Mouse (Mus musculus): ENCODE measurements around the gene Snx13. TPM values are rescaled to one million over a fixed set of nuclear protein-coding genes. Genes with fewer than 3 reads are reported as not detected.

The Snx13 gene
- polyA plus RNA-seq (2014; fragmentation: Nextera tagmentation; extraction: Ambion mirVana) = 26.8 and 37.4 TPM in 2 replicates

DNA sequence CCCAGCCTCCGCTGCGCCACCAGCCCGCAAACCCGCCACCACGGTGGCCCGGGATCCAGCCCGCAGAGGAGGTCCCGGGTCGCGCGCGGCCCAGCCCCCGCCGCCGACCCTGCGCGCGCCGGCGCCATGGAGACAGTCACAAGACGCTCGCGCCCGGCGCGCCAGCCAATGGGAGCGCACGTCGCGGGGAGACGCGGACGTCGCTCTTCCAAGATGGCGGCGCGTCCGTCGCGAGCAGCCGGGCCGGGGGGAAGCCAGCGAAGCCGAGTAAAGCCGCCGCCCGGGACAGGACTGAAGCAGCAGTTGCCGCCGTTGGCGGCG lies at the start of gene Snx13:
Gene Snx13 (plus strand): TSS at position 188 of the 321 bp plus-strand sequence.
- Histone ChIP-seq H3K27me3 (ENCODE audit: control insufficient read depth, insufficient read depth, low read length) (no peaks in the 10 kb centered on the region), H3K4me3 (ENCODE audit: low read depth, low read length) (peak within 1 kb of the TSS; percentile 97), H3K9me3 (replicated peaks; ENCODE audit: control insufficient read depth, low read length) (no peaks in the 10 kb centered on the region), H3K9ac (ENCODE audit: low read depth, low read length) (peak within 1 kb of the TSS; percentile 97), H3K36me3 (ENCODE audit: control insufficient read depth, insufficient read depth, low read length) (no peaks in the 10 kb centered on the region), H3K4me2 (peak within 1 kb of the TSS; percentile 75), H3K27ac (ENCODE audit: low read depth, low read length) (peak within 1 kb of the TSS; percentile 97), H3K4me1 (ENCODE audit: control insufficient read depth, insufficient read depth, low read length) (peaks cover 16% of the 10 kb centered on the region)
- peak; percentile 98 for ATAC-seq (replicated peaks; ENCODE audit: insufficient number of reproducible peaks, low FRiP score, low TSS enrichment)
- WGBS (ENCODE audit: insufficient replicate concordance) = under 1% methylated on average over 51 of the region's 51 CpGs

DNA sequence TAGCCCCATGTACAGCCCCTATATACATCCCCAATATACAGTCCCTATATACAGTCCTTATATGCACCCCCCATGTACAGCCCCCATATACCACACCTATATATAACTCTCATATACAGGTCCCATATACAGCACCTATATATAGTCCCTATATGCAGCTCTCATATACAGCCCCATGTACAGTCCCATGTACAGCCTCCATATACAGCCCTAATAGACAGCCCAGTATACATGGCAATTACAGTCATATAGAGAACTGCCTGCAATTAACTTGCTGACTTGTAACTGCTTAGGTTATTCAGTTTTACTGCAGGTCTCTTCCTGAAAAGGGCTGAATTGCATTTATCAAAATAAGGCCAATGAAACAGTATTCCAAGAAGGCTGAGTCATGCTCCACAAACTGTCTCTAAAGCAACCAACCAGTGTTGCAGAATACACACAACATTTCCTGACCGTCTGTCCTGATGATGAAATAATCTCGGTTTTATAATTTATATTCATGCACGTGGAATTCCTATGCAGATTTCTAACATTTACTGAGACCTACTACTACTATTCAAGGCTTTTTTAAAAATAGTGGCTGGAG lies 49.3 kb upstream of the Snx13 start:
- Histone ChIP-seq H3K4me3 (ENCODE audit: low read depth, low read length) (no peak overlapping the region), H3K36me3 (ENCODE audit: control insufficient read depth, insufficient read depth, low read length) (no peaks in the 10 kb centered on the region), H3K9ac (ENCODE audit: low read depth, low read length) (no peak overlapping the region), H3K27me3 (ENCODE audit: control insufficient read depth, insufficient read depth, low read length) (no peaks in the 10 kb centered on the region), H3K27ac (ENCODE audit: low read depth, low read length) (no peak overlapping the region), H3K4me1 (ENCODE audit: control insufficient read depth, insufficient read depth, low read length) (no peaks in the 10 kb centered on the region), H3K9me3 (replicated peaks; ENCODE audit: control insufficient read depth, low read length) (no peaks in the 10 kb centered on the region), H3K4me2 (no peak overlapping the region)
- WGBS (ENCODE audit: insufficient replicate concordance) = 84% methylated on average over 3 of the region's 3 CpGs
- 0 out of 2 replicates have a peak, but pooled peaks have one; percentile 35 for ATAC-seq (replicated peaks; ENCODE audit: insufficient number of reproducible peaks, low FRiP score, low TSS enrichment)

DNA sequence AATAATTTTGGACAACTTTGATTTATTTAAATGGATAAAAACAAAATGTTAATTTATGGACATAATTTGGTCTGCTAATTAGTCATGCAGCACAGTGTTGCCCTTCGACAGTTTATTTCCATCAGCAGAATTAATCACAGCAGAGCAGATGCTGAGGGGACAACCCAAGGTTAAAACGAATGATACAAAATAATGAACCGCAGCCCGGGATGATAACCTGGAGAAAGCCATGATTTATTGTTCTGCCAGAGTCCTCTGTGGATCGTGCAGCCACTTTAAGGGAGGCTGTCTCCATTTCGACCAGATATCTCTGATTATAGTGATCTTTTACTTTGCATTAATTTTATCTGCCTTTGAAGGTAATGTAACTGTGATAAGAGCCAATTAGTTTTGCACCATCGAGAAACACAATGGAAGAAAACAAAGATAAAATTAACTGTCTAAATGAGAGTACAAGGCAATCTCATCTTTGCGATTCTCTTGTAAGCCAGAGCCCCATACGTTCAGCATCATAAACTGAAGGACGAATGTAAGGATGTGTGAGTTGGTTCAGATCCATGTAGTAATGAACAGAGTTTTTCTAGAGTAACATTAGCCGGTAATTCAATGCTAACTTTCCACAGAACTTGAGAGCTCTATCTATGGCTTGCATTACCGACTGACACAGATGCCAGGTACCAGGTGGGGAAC lies 48.1 kb upstream of the Snx13 start:
- no peaks in the 10 kb centered on the region for H3K36me3 ChIP-seq (ENCODE audit: control insufficient read depth, insufficient read depth, low read length)
- no peaks in the 10 kb centered on the region for H3K4me1 ChIP-seq (ENCODE audit: control insufficient read depth, insufficient read depth, low read length)
- WGBS (ENCODE audit: insufficient replicate concordance) = 78% methylated on average over 12 of the region's 12 CpGs
- ATAC-seq (replicated peaks; ENCODE audit: insufficient number of reproducible peaks, low FRiP score, low TSS enrichment) = no peak
- no peak overlapping the region for H3K9ac ChIP-seq (ENCODE audit: low read depth, low read length)
- H3K4me3 ChIP-seq (ENCODE audit: low read depth, low read length) = no peak overlapping the region
- no peak overlapping the region for H3K27ac ChIP-seq (ENCODE audit: low read depth, low read length)
- no peak overlapping the region for H3K4me2 ChIP-seq
- H3K9me3 ChIP-seq (replicated peaks; ENCODE audit: control insufficient read depth, low read length) = no peaks in the 10 kb centered on the region
- H3K27me3 ChIP-seq (ENCODE audit: control insufficient read depth, insufficient read depth, low read length) = no peaks in the 10 kb centered on the region

DNA sequence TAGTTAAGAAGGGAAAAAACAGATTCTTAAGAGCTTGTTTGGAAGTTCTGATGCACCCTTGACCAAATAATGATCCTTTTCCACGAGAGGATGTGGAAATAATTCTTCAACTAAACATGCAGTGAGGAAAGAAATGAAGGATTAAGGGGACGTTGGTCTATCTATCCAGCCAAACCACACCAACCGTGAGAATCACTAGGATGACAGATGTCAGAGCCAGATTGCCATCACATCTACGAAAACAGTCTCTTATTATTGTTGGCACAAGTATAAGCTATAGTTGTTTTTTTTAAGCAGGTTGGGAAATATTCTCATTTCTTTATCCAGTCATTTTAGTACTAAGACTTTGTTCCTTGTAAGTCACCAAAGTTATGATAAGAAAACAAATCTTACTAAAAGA lies 46.7 kb upstream of the Snx13 start:
- 58% methylated on average over 4 of the region's 4 CpGs for WGBS (ENCODE audit: insufficient replicate concordance)
- Histone ChIP-seq H3K4me3 (ENCODE audit: low read depth, low read length) (no peak overlapping the region), H3K4me1 (ENCODE audit: control insufficient read depth, insufficient read depth, low read length) (no peaks in the 10 kb centered on the region), H3K9me3 (replicated peaks; ENCODE audit: control insufficient read depth, low read length) (no peaks in the 10 kb centered on the region), H3K9ac (ENCODE audit: low read depth, low read length) (no peak overlapping the region), H3K27me3 (ENCODE audit: control insufficient read depth, insufficient read depth, low read length) (no peaks in the 10 kb centered on the region), H3K27ac (ENCODE audit: low read depth, low read length) (no peak overlapping the region), H3K36me3 (ENCODE audit: control insufficient read depth, insufficient read depth, low read length) (no peaks in the 10 kb centered on the region), H3K4me2 (no peak overlapping the region)
- no peak for ATAC-seq (replicated peaks; ENCODE audit: insufficient number of reproducible peaks, low FRiP score, low TSS enrichment)

DNA sequence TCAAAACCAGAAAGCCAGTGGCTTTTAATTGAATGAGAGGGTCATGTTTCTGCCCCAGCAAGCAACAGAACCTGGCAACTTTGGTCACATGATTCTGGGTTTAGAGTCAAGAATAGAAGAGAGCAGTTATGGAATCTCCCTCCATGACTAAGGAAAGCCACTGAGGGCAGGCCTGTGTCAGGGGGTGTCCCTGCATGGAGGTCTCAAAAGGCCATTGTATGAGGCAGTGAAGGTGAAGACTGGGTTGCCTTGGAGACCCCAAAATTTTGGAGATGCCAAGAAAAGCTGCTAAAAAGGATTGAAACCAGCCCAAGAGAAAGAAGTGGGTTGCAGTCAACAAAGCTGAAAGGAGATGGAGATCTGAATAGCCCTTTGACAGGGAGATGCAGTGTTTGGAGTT lies 41.2 kb upstream of the Snx13 start:
- no peaks in the 10 kb centered on the region for H3K4me1 ChIP-seq (ENCODE audit: control insufficient read depth, insufficient read depth, low read length)

DNA sequence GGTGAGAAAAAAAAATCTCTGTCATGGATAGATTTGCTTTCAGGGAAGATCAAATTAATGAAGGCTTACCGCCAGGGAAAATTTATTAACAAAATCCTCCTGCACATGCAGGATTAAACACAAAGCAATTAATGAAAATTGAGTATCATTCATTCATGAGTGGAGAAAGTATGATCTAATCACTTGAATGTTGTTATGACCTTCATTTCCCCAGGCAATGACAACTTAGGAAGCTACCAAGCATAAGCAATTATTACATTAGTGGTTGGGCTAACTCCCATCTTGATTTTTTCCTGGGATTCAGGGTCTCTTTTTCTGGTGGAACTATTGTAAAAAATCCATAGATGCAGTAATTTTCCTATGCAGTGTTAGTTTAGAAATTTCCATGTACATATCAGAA lies 39.1 kb upstream of the Snx13 start:
- no peak overlapping the region for H3K4me2 ChIP-seq
- no peaks in the 10 kb centered on the region for H3K36me3 ChIP-seq (ENCODE audit: control insufficient read depth, insufficient read depth, low read length)
- 89% methylated on average over 1 of the region's 1 CpGs for WGBS (ENCODE audit: insufficient replicate concordance)
- H3K9ac ChIP-seq (ENCODE audit: low read depth, low read length) = no peak overlapping the region
- H3K9me3 ChIP-seq (replicated peaks; ENCODE audit: control insufficient read depth, low read length) = no peaks in the 10 kb centered on the region
- no peak overlapping the region for H3K4me3 ChIP-seq (ENCODE audit: low read depth, low read length)
- H3K4me1 ChIP-seq (ENCODE audit: control insufficient read depth, insufficient read depth, low read length) = no peaks in the 10 kb centered on the region
- ATAC-seq (replicated peaks; ENCODE audit: insufficient number of reproducible peaks, low FRiP score, low TSS enrichment) = no peak
- H3K27me3 ChIP-seq (ENCODE audit: control insufficient read depth, insufficient read depth, low read length) = no peaks in the 10 kb centered on the region
- no peak overlapping the region for H3K27ac ChIP-seq (ENCODE audit: low read depth, low read length)

More for the DNA sequence above, 41.2 kb upstream of the Snx13 start:
- ATAC-seq (replicated peaks; ENCODE audit: insufficient number of reproducible peaks, low FRiP score, low TSS enrichment) = no peak
- Histone ChIP-seq H3K27ac (ENCODE audit: low read depth, low read length) (no peak overlapping the region), H3K4me3 (ENCODE audit: low read depth, low read length) (no peak overlapping the region), H3K4me2 (no peak overlapping the region), H3K36me3 (ENCODE audit: control insufficient read depth, insufficient read depth, low read length) (no peaks in the 10 kb centered on the region), H3K9ac (ENCODE audit: low read depth, low read length) (no peak overlapping the region), H3K9me3 (replicated peaks; ENCODE audit: control insufficient read depth, low read length) (no peaks in the 10 kb centered on the region), H3K27me3 (ENCODE audit: control insufficient read depth, insufficient read depth, low read length) (no peaks in the 10 kb centered on the region)

DNA sequence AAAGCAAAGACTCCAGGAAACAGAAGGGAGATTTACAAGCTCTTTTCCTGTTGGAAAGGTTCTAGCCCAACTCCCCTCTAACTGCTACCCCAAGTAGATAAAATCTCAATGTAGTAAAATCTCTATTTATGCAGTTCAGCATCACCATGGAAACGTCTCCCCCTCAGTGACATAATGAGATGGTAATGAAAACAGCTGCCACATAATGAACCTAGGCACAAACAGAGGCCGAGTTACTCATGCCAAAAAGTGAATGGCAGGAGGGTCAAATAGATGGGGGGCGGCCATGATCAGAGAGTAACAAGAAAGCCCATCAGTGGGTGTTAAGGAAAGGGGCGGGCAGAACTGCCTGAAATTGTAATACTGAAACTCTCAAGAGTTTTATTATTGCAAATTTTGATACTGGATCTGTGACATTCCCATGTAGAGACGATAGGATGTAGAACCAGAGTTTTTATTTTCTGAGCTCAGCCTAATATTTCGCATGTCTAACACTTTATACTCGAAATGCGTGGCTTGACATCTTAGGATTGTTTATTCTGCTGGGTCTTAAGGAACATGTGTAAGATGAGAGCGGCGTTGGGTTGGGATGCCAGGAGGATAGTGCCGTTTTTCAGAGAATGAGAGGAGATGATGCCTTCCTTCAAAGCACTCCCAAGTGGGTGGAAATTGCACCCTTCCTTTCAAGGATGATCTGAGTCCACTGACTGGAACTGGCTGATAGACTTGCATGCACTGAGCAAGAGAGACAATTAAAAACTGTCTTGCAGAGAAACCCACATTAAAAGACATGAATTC lies 38.4 kb upstream of the Snx13 start:
- ATAC-seq (replicated peaks; ENCODE audit: insufficient number of reproducible peaks, low FRiP score, low TSS enrichment) = no peak
- Histone ChIP-seq H3K4me2 (no peak overlapping the region), H3K36me3 (ENCODE audit: control insufficient read depth, insufficient read depth, low read length) (no peaks in the 10 kb centered on the region), H3K27me3 (ENCODE audit: control insufficient read depth, insufficient read depth, low read length) (no peaks in the 10 kb centered on the region), H3K4me1 (ENCODE audit: control insufficient read depth, insufficient read depth, low read length) (no peaks in the 10 kb centered on the region), H3K9ac (ENCODE audit: low read depth, low read length) (no peak overlapping the region), H3K4me3 (ENCODE audit: low read depth, low read length) (no peak overlapping the region), H3K27ac (ENCODE audit: low read depth, low read length) (no peak overlapping the region), H3K9me3 (replicated peaks; ENCODE audit: control insufficient read depth, low read length) (no peaks in the 10 kb centered on the region)
- 65% methylated on average over 11 of the region's 11 CpGs for WGBS (ENCODE audit: insufficient replicate concordance)

DNA sequence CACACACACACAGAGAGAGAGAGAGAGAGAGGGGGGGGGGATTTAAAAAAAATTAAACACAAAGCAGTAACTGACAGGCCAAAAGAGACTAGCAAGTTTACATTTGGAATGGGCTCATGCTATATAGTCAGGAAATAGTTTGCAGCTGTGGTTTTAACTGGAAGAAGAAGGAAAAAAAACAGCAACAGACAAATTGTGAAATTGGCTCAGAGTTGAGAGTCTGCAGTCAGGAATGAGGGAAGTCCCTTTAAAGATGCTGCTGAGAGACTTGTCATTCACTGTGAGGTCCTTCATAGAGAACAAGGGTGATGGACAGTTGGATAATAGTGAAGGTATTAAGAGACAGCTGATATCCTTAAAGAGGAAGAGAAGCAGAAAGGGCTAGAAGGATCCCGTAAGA lies 35.5 kb upstream of the Snx13 start:
- 67% methylated on average over 1 of the region's 1 CpGs for WGBS (ENCODE audit: insufficient replicate concordance)
- H3K4me2 ChIP-seq = no peak overlapping the region
- H3K27me3 ChIP-seq (ENCODE audit: control insufficient read depth, insufficient read depth, low read length) = no peaks in the 10 kb centered on the region
- H3K4me1 ChIP-seq (ENCODE audit: control insufficient read depth, insufficient read depth, low read length) = no peaks in the 10 kb centered on the region
- H3K36me3 ChIP-seq (ENCODE audit: control insufficient read depth, insufficient read depth, low read length) = no peaks in the 10 kb centered on the region
- no peak for ATAC-seq (replicated peaks; ENCODE audit: insufficient number of reproducible peaks, low FRiP score, low TSS enrichment)
- H3K9me3 ChIP-seq (replicated peaks; ENCODE audit: control insufficient read depth, low read length) = no peaks in the 10 kb centered on the region
- H3K9ac ChIP-seq (ENCODE audit: low read depth, low read length) = no peak overlapping the region
- H3K4me3 ChIP-seq (ENCODE audit: low read depth, low read length) = no peak overlapping the region
- no peak overlapping the region for H3K27ac ChIP-seq (ENCODE audit: low read depth, low read length)
